Mouse (Mus musculus) heart, embryonic 16.5 days (tissue): ENCODE data around the gene L3mbtl1. TPM values are rescaled to one million over a fixed set of nuclear protein-coding genes. Genes with fewer than 3 reads are reported as not detected.
"Not testable (repeated sequence)": the region's sequence is repeated elsewhere in the genome, so short reads cannot be mapped to it uniquely, and the experiment has no call there.

ENCODE experiments used
- ATAC-seq: fragments of 200-750 bp; cut with Nextera tagmentation; replicated peaks from 2 replicates; pipeline ENCODE4 v1.8.0; 2017; ENCODE audit warnings: moderate number of reproducible peaks; ENCODE audit not compliant: insufficient read depth, low FRiP score; ENCODE audit errors: extremely low read depth
- H3K27ac ChIP-seq: fragments of 300-500 bp; sonication (generic); 2 replicates; pipeline ENCODE4 v1.5.1; 2014; ENCODE audit warnings: mild to moderate bottlenecking, low read length, control low read depth, moderate library complexity
- H3K27me3 ChIP-seq: fragments of 300-500 bp; sonication (generic); 2 replicates; pipeline ENCODE4 v1.6.1; 2014; ENCODE audit warnings: low read length, mixed read lengths; ENCODE audit not compliant: control insufficient read depth, insufficient read depth
- H3K36me3 ChIP-seq: fragments of 300-500 bp; sonication (generic); 2 replicates; pipeline ENCODE4 v1.6.1; 2014; ENCODE audit not compliant: control insufficient read depth, insufficient read depth
- H3K4me1 ChIP-seq: fragments of 300-500 bp; sonication (generic); 2 replicates; pipeline ENCODE4 v1.6.1; 2014; ENCODE audit warnings: low read length, mixed read lengths; ENCODE audit not compliant: control insufficient read depth, insufficient read depth
- H3K4me2 ChIP-seq: fragments of 300-500 bp; sonication (generic); 2 replicates; pipeline ENCODE4 v1.6.1; 2014; ENCODE audit warnings: low read depth, mild to moderate bottlenecking, control low read depth, low read length
- H3K4me3 ChIP-seq: fragments of 300-500 bp; sonication (generic); 2 replicates; pipeline ENCODE4 v1.5.1; 2014; ENCODE audit warnings: mild to moderate bottlenecking, control low read depth, low read length
- H3K9ac ChIP-seq: fragments of 300-500 bp; sonication (generic); 2 replicates; pipeline ENCODE4 v1.6.1; 2014; ENCODE audit warnings: low read length, control low read depth
- H3K9me3 ChIP-seq: fragments of 300-500 bp; sonication (generic); replicated peaks from 2 replicates; pipeline ENCODE4 v1.6.1; 2016; ENCODE audit warnings: low read length; ENCODE audit not compliant: control insufficient read depth
- WGBS: fragments of 180-500 bp; shearing (Covaris S2); extraction: QIAGEN DNeasy Blood & Tissue Kit; methylation state at CpG from one replicate; pipeline ENCODE4 v1.1.7; 2014; 5-methylcytosine and 5-hydroxymethylcytosine counted together
- polyA plus RNA-seq: library from polyadenylated mRNA; unstranded; fragments of >200 nt; fragmentation: Nextera tagmentation; extraction: Ambion mirVana; gene quantifications from 2 replicates; pipeline ENCODE4 v1.2.1, GENCODE M21; 2015

The L3mbtl1 gene
- polyA plus RNA-seq = 0.04 and 0.07 TPM in 2 replicates

- Histone ChIP-seq H3K4me2 (peak within 1 kb of the TSS; percentile 98), H3K36me3 (peaks cover 22% of the 10 kb centered on the region), H3K4me3 (peak within 1 kb of the TSS; percentile 74), H3K9me3 (no peaks in the 10 kb centered on the region), H3K27me3 (peaks cover 17% of the 10 kb centered on the region; the same call in 1 of the 2 replicates), H3K27ac (no peak within 1 kb of the TSS), H3K9ac (peak within 1 kb of the TSS; percentile 73), H3K4me1 (peaks cover 5% of the 10 kb centered on the region; the same call in 1 of the 2 replicates)
- under 1% methylated on average over 40 of the region's 40 CpGs for WGBS
- peak; percentile 55 for ATAC-seq
These were observed at the start of gene L3mbtl1 for GRCm38 (mm10) chr2:162943148-162943846. L3mbtl1 (plus strand) TSS chr2:162943472.

- not testable (repeated sequence) for H3K27me3 ChIP-seq, H3K4me2 ChIP-seq, ATAC-seq, H3K27ac ChIP-seq, H3K4me1 ChIP-seq, H3K9me3 ChIP-seq, H3K36me3 ChIP-seq, H3K9ac ChIP-seq, H3K4me3 ChIP-seq
- 91% methylated on average over 20 of the region's 20 CpGs for WGBS
These were observed 44.0 kb upstream of the L3mbtl1 start for GRCm38 (mm10) chr2:162899256-162899655.

GRCm38 (mm10) chr2:162899880-162900589 lies 43.2 kb upstream of the L3mbtl1 start:
- peaks cover 5% of the 10 kb centered on the region; the same call in 1 of the 2 replicates for H3K4me1 ChIP-seq
- no peak overlapping the region for H3K4me2 ChIP-seq
- no peak overlapping the region for H3K9ac ChIP-seq
- no peak overlapping the region for H3K27ac ChIP-seq
- 58% methylated on average over 12 of the region's 12 CpGs for WGBS
- H3K27me3 ChIP-seq = no peaks in the 10 kb centered on the region
- H3K36me3 ChIP-seq = no peaks in the 10 kb centered on the region
- H3K4me3 ChIP-seq = no peak overlapping the region
- no peak for ATAC-seq
- no peaks in the 10 kb centered on the region for H3K9me3 ChIP-seq

- peaks cover 5% of the 10 kb centered on the region; the same call in 1 of the 2 replicates for H3K4me1 ChIP-seq
- no peaks in the 10 kb centered on the region for H3K27me3 ChIP-seq
- H3K4me3 ChIP-seq = no peak overlapping the region
- 17% methylated on average over 2 of the region's 2 CpGs for WGBS
- no peak overlapping the region for H3K27ac ChIP-seq
- no peak overlapping the region for H3K9ac ChIP-seq
- H3K9me3 ChIP-seq = no peaks in the 10 kb centered on the region
- no peak overlapping the region for H3K4me2 ChIP-seq
- ATAC-seq = no peak
- H3K36me3 ChIP-seq = no peaks in the 10 kb centered on the region
These were observed 42.7 kb upstream of the L3mbtl1 start for GRCm38 (mm10) chr2:162900590-162900916.

GRCm38 (mm10) chr2:162905902-162906301 lies 37.4 kb upstream of the L3mbtl1 start:
- Histone ChIP-seq H3K36me3 (no peaks in the 10 kb centered on the region), H3K4me2 (no peak overlapping the region), H3K4me1 (no peaks in the 10 kb centered on the region), H3K27ac (no peak overlapping the region), H3K9ac (no peak overlapping the region), H3K9me3 (no peaks in the 10 kb centered on the region), H3K27me3 (peaks cover 3% of the 10 kb centered on the region; the same call in 1 of the 2 replicates), H3K4me3 (no peak overlapping the region)
- no peak for ATAC-seq
- WGBS = 66% methylated on average over 4 of the region's 4 CpGs

GRCm38 (mm10) chr2:162908052-162908491 lies 35.2 kb upstream of the L3mbtl1 start:
- Histone ChIP-seq H3K27ac (no peak overlapping the region), H3K9me3 (no peaks in the 10 kb centered on the region), H3K27me3 (peaks cover 3% of the 10 kb centered on the region; the same call in 1 of the 2 replicates), H3K4me3 (peak overlapping the region; percentile 20; the same call in 1 of the 2 replicates), H3K36me3 (no peaks in the 10 kb centered on the region), H3K4me1 (no peaks in the 10 kb centered on the region), H3K9ac (no peak overlapping the region), H3K4me2 (peak overlapping the region; percentile 46; the same call in 1 of the 2 replicates)
- WGBS = 35% methylated on average over 16 of the region's 16 CpGs
- ATAC-seq = no peak

GRCm38 (mm10) chr2:162914040-162914439 lies 29.2 kb upstream of the L3mbtl1 start:
- no peak for ATAC-seq
- no peaks in the 10 kb centered on the region; the same call in 1 of the 2 replicates for H3K27me3 ChIP-seq
- H3K4me3 ChIP-seq = no peak overlapping the region
- WGBS = 38% methylated on average over 3 of the region's 3 CpGs
- H3K9me3 ChIP-seq = peaks cover 3% of the 10 kb centered on the region
- H3K9ac ChIP-seq = no peak overlapping the region
- H3K4me2 ChIP-seq = no peak overlapping the region
- no peak overlapping the region for H3K27ac ChIP-seq
- no peaks in the 10 kb centered on the region for H3K36me3 ChIP-seq
- no peaks in the 10 kb centered on the region for H3K4me1 ChIP-seq

GRCm38 (mm10) chr2:162914519-162914918 lies 28.8 kb upstream of the L3mbtl1 start:
- no peak overlapping the region for H3K4me2 ChIP-seq
- H3K4me3 ChIP-seq = no peak overlapping the region
- peaks cover 3% of the 10 kb centered on the region for H3K9me3 ChIP-seq
- no peaks in the 10 kb centered on the region for H3K36me3 ChIP-seq
- H3K4me1 ChIP-seq = no peaks in the 10 kb centered on the region
- WGBS = 27% methylated on average over 2 of the region's 2 CpGs
- no peak overlapping the region for H3K27ac ChIP-seq
- no peak overlapping the region for H3K9ac ChIP-seq
- ATAC-seq = no peak
- no peaks in the 10 kb centered on the region; the same call in 1 of the 2 replicates for H3K27me3 ChIP-seq

GRCm38 (mm10) chr2:162919926-162920325 lies 23.3 kb upstream of the L3mbtl1 start:
- no peak overlapping the region for H3K4me3 ChIP-seq
- no peaks in the 10 kb centered on the region; the same call in 1 of the 2 replicates for H3K27me3 ChIP-seq
- no peaks in the 10 kb centered on the region for H3K4me1 ChIP-seq
- WGBS = 49% methylated on average over 5 of the region's 5 CpGs
- no peak overlapping the region for H3K27ac ChIP-seq
- H3K36me3 ChIP-seq = no peaks in the 10 kb centered on the region
- H3K9ac ChIP-seq = no peak overlapping the region
- no peak overlapping the region for H3K4me2 ChIP-seq
- ATAC-seq = no peak
- H3K9me3 ChIP-seq = peaks cover 3% of the 10 kb centered on the region
